Mouse (Mus musculus): ENCODE results near the gene Olfr19. TPM values are rescaled to one million over a fixed set of nuclear protein-coding genes. Genes with fewer than 3 reads are reported as not detected.
"Not testable (repeated sequence)": the region's sequence is repeated elsewhere in the genome, so short reads cannot be mapped to it uniquely, and the experiment has no call there.

Gene Olfr19
- total RNA-seq (2017), result not detected in 2 replicates

DNA sequence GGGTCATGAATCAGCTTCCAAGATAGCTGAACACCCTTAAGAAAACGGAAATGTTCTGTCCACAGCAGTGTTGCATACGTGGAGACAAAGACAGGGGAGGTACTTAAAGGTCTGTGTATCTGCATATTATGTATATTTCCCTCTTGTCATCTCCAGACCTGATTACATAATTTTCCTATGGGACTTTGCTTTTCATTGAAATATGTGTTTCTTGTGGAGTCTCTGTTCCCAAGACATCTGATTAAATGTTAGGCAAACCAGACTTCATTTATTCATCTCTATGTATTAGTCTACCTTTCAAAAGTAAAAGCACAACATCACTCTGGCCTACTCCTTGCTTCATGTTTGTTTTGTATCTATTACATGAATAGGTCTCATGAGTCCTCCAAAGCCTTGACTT, at the start of gene Olfr19:
TSS of gene Olfr19 (minus strand) at position 101 of the 400 bp plus-strand sequence.
- ATAC-seq (replicated peaks; ENCODE audit: low read depth, poor library complexity, severe bottlenecking), result no peak

DNA sequence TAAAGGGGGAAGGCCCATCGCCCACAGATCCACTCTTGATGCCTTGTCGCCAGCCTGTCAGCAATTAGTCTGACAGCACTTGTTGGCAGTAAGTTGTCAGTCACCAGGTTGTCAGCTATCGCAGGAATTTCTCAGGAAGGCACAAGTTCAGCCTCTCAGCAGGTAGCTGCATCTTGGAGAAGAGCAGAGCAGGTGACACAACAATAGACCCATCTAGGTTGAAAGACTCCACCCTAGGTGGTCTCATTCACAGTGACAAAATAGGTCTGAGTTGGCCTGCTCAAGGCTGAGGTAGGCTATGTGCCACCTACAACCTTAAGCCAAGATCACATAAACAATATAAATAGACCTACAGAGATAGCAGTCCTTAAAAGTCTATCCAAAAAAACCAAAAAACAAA, 8.8 kb upstream of the Olfr19 start:
- ATAC-seq (replicated peaks; ENCODE audit: low read depth, poor library complexity, severe bottlenecking), result no peak

DNA sequence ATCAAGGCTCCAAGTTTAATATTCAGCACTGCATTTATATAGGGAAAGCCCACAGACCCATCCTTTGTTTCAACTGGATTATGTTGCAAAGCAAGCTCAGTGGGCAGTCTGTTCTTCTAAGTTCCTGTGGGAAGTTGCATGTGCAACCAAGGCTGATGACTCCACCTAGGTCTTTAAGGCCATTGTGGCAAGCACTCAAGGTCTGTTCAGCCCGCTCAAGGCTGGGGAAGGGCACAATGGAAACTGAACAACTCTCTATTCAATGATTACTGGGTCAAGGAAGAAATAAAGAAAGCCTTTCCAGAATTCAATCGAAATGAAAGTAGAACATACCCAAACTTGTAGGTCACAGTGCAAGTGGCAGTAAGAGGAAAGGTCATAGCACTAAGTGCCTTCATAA, 7.8 kb upstream of the Olfr19 start:
- ATAC-seq (replicated peaks; ENCODE audit: low read depth, poor library complexity, severe bottlenecking), result no peak

DNA sequence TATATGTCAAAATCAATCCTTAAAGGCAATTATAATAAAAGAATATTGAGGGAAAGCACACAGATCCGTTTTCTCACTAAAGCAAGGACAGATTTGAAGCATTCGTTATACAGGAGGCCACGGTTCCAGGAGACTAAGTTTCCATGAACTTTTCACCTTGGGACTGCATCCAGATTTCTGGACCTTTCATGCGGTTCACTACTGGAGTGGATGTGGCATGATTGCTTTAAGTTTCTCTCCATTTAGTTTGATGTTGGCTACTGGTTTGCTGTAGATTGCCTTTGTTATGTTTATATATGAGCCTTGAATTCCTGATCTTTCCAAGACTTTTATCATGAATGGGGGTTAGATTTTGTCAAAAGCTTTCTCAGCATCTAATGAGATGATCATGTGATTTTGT, 11.2 kb downstream of the Olfr19 start:
- no peak for ATAC-seq (replicated peaks; ENCODE audit: low read depth, poor library complexity, severe bottlenecking)

DNA sequence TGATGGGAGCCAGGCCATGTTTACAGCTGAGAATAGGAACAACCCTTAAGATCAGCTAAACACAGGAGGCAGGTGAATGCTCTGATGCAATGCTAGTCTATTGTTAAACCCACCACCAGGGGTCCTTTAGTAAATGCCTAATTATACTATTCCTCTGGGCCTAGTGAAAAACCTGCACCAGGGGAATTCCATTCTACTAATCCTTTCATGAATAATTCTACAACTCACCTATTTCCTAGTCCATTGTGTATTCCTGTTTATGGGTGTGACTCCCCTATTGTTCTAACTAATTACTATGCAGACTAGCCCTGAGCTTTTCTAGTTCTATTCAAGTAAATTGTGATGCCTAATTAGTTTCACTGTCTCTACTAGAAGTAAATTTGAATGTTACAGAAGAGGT, 11.7 kb downstream of the Olfr19 start:
- ATAC-seq (replicated peaks; ENCODE audit: low read depth, poor library complexity, severe bottlenecking), result not testable (repeated sequence)

DNA sequence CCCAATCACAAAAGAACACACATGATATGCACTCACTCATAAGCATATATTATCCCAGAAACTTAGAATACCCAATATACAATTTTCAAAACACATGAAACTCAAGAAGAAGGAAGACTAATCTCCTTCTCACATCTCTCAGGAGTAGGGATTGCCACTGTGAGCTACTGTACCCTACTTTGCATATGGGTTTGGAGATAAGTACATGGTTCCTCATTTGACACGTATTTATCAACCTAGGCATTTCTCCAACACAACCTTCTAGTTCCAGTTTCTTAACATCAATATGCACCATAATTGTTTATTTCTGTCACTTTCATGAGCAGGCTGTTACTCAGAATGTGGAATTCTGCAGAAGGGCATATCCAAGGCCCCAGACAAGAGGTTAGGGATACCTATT, 31.1 kb downstream of the Olfr19 start:
- ATAC-seq (replicated peaks; ENCODE audit: low read depth, poor library complexity, severe bottlenecking), result no peak

DNA sequence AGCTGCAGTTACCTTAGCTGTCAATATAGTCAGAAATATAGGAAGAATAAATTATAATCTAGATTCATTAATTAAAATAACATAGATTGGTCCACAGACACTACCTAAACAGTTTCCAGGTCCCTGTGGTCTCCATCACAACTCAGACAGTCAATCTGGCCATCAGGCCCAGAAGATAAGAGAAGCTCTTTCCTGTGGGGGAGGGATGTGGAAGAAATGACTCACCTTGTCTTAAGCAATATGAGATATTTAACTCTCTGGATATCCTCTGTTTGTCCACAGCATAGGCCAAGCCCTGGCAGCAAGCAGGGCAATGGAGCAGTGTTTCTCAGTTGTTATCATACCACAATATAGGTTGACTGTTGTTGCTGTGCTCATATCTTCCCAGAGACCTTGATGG, 42.5 kb downstream of the Olfr19 start:
- no peak for ATAC-seq (replicated peaks; ENCODE audit: low read depth, poor library complexity, severe bottlenecking)

Other genes with a start within 250 kb of the Olfr19 start
- gene Fgd4, start 75.9 kb downstream of the Olfr19 start, total RNA-seq (2017), result 15.0 and 16.9 TPM in 2 replicates
- 6.1 and 6.3 TPM in 2 replicates for gene Spag6l, start 153.1 kb upstream of the Olfr19 start, total RNA-seq (2017)
- not detected in 2 replicates for gene Igll1, start 187.6 kb upstream of the Olfr19 start, total RNA-seq (2017)
- 66.9 and 96.1 TPM in 2 replicates for gene Top3b, start 194.3 kb upstream of the Olfr19 start, total RNA-seq (2017)
- 3.1 and 4.1 TPM in 2 replicates for gene Vpreb1, start 194.4 kb upstream of the Olfr19 start, total RNA-seq (2017)
- 20.3 and 22.3 TPM in 2 replicates for gene Ppm1f, start 220.1 kb upstream of the Olfr19 start, total RNA-seq (2017)

All from common myeloid progenitor, adult 5-6 weeks (primary cell).